Mouse (Mus musculus): ENCODE data around the gene Sv2a.

- TF ChIP-seq EP300 (IDR thresholded peaks at IDR 0.05) (peak; percentile 60; the same call in 1 of the 2 replicates), CTCF (IDR thresholded peaks at IDR 0.05) (no peak)
Measured at GRCm38 (mm10) chr3:96219661-96220130, 38.7 kb downstream of the Sv2a start, which contains the start of the genes Bola1 and Hist2h2ab.
